Mouse (Mus musculus) gonadal fat pad, adult 2 months (tissue): ENCODE data around the gene Ppfia3. TPM values are rescaled to one million over a fixed set of nuclear protein-coding genes. Genes with fewer than 3 reads are reported as not detected.

Experiments used
- DNase-seq: peaks from one replicate; pipeline ENCODE4 v3.0.0-alpha.2; 2012; ENCODE audit warnings: low read depth
- polyA plus RNA-seq: library from polyadenylated mRNA; depleted of rRNA; stranded (reverse); fragments of >200 nt; gene quantifications from 2 replicates; pipeline ENCODE4 v1.2.3, GENCODE M21; 2012; rRNA removed

The Ppfia3 gene
- polyA plus RNA-seq, 1 experiment: 3.0 TPM

DNA sequence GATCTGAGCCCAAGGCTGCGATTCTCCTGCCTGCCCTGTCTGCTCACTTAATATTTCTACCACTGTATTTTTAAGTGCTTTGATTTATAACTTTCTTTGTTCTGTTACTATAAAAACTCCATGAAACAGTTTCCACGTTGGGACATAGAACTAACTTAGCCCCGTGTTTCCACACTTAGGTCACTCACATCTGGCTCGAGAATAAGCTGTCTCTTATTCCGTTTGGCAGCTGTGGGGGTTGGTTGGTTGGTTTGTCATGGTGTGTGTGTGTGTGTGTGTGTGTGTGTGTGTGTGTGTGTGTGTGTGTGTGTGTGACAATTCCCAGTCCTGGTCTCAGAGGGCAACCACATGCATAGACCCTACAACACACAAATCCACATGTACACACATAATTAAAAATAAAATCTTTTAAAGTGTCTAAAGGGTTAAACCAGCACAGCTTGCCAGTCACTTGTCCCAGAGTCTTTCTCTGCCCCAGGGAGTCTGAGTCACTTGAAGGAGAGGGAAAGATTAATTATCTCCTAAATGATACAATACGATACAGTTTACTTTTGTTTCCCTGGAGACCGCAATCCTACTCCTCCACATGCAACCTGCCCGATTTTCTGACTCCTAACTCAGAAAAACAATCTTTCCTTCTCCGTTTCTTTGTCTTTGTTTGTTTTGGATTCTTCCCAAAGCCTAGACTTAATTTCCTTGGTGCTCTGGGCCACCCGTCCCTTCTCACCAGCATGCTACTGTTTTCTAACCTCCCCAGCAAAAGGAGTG, 53.9 kb downstream of the Ppfia3 start:
- no peak for DNase-seq

GRCm38 (mm10) chr7:45312023-45312422, 54.8 kb downstream of the Ppfia3 start:
- DNase-seq: no peak

DNA sequence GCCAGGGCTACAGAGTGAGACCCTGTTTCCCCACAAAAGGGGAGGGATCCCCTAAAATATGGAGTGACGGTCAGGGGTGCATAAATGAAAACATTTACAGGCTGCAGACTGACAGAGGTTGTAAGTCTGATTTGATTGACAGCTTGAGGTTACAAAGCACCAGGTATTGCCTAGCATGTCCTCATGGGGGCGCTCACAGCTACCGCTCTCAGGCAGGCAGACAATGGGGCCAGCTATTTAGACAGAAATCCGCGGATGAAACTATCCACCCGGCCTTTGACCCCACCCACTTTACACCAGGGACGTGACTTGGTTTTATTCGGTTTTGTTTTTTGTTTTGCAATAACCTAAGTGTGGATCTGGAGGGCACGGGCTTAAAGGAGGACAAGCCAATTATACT, 57.4 kb downstream of the Ppfia3 start:
- DNase-seq: no peak

- no peak for DNase-seq
These were observed 58.1 kb downstream of the Ppfia3 start for GRCm38 (mm10) chr7:45308551-45309240.

- DNase-seq: no peak
These were observed 61.5 kb downstream of the Ppfia3 start for GRCm38 (mm10) chr7:45305275-45305674.

DNA sequence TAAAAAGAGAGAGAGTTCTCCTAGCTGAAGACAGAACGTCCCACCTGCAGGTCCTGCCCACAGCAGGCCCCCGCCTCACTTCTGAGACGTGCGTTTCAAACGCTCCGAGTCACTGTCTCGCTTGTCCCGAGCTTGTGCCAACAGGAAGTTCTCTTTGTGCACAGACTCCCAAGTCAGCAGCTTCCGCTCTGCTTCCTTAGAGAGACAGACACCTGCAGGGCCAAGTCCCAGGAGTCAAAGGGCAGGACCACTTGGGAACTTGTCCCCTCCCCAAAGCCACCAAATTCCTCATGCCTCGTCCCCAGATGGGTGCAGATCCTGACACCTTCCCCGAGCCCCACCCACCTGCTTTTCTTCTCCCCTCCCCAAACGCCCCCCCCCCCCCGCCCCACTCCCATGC, 62.0 kb downstream of the Ppfia3 start:
- DNase-seq: no peak

DNA sequence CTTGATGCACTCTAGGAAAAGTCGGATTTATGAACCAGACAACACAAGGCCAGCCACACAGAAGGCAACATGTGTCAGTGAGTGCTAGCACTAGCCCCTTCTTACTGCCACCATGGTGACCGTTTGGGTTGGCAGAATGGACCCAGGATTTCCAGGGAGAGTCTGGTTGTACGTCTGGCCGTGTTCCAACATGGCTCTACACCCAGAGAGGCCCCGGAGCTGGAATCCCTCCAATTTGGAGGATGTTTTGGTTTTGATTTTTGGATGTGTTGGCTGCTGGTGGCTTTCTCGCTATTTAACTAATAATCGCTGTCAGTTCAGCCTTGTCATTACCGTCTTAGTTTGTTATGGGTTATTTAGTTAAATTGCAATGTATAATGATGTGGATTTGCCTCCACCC, 64.2 kb downstream of the Ppfia3 start:
- DNase-seq: no peak

DNA sequence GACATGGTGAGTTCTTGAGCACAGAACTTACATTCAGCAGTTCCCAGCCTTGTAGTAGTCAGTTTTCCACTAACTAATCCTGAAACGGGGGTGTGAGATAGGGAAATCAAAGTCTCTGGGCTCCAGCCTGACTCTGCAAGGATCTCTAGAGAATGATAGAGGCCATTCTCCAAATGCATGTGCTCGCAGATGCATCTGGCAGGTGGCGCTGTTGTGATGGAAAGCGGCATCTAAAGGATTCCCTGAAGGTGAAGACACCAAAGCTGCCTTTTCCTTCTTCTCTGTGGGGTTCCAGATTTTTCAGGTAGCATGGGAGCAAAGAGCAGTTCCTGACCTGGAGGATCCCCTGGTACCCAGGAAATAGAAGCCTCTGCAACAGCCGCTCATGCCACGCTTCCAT, 66.5 kb downstream of the Ppfia3 start:
- DNase-seq: no peak

- no peak for DNase-seq
These were observed 67.1 kb downstream of the Ppfia3 start for GRCm38 (mm10) chr7:45299752-45300151.

GRCm38 (mm10) chr7:45297563-45297962, 69.3 kb downstream of the Ppfia3 start:
- DNase-seq: no peak

GRCm38 (mm10) chr7:45296626-45297025, 70.2 kb downstream of the Ppfia3 start:
- no peak for DNase-seq

Other genes starting within 250 kb of the Ppfia3 start
- gene Rps11, start 242.6 kb downstream of the Ppfia3 start, polyA plus RNA-seq: 218 and 429 TPM in 2 replicates
- gene Rpl13a, start 238.3 kb downstream of the Ppfia3 start, polyA plus RNA-seq: 2,573 and 2,702 TPM in 2 replicates
- gene Gm45713, start 230.8 kb downstream of the Ppfia3 start, polyA plus RNA-seq: 3.6 and 5.6 TPM in 2 replicates
- 37.2 and 42.7 TPM in 2 replicates for gene Flt3l, start 230.6 kb downstream of the Ppfia3 start, polyA plus RNA-seq
- gene Pih1d1, start 212.7 kb downstream of the Ppfia3 start, polyA plus RNA-seq: 52.4 and 58.1 TPM in 2 replicates
- gene Aldh16a1, start 212.4 kb downstream of the Ppfia3 start, polyA plus RNA-seq: 33.3 and 38.5 TPM in 2 replicates
- gene Slc17a7, start 203.1 kb downstream of the Ppfia3 start, polyA plus RNA-seq: 0.86 and 0.95 TPM in 2 replicates
- not detected in 2 replicates for gene Gfy, start 187.4 kb downstream of the Ppfia3 start, polyA plus RNA-seq
- gene Pth2, start 186.0 kb downstream of the Ppfia3 start, polyA plus RNA-seq: not detected in 2 replicates
- 0.39 and 0.41 TPM in 2 replicates for gene Ccdc155, start 162.1 kb downstream of the Ppfia3 start, polyA plus RNA-seq
- gene Dkkl1, start 154.9 kb downstream of the Ppfia3 start, polyA plus RNA-seq: 11.5 and 18.9 TPM in 2 replicates
- 32.6 and 50.1 TPM in 2 replicates for gene Tead2, start 151.3 kb downstream of the Ppfia3 start, polyA plus RNA-seq
- gene Cd37, start 127.9 kb downstream of the Ppfia3 start, polyA plus RNA-seq: 19.8 and 24.3 TPM in 2 replicates
- 0.32 and 0.46 TPM in 2 replicates for gene Slc6a16, start 125.9 kb downstream of the Ppfia3 start, polyA plus RNA-seq
- 1.1 and 2.3 TPM in 2 replicates for gene Slc6a21, start 89.5 kb downstream of the Ppfia3 start, polyA plus RNA-seq
- 41.6 and 48.8 TPM in 2 replicates for gene Trpm4, start 33.2 kb downstream of the Ppfia3 start, polyA plus RNA-seq
- 0.42 and 0.48 TPM in 2 replicates for gene Hrc, start 31.7 kb downstream of the Ppfia3 start, polyA plus RNA-seq
- gene Lin7b, start 3.6 kb upstream of the Ppfia3 start, polyA plus RNA-seq: 5.7 and 7.2 TPM in 2 replicates
- 216 and 217 TPM in 2 replicates for gene Snrnp70, start 28.7 kb upstream of the Ppfia3 start, polyA plus RNA-seq
- gene Kcna7, start 38.6 kb upstream of the Ppfia3 start, polyA plus RNA-seq: 0.27 and 0.28 TPM in 2 replicates
- gene Ntf5, start 46.7 kb upstream of the Ppfia3 start, polyA plus RNA-seq: 1.8 and 2.6 TPM in 2 replicates
- 0.80 and 2.1 TPM in 2 replicates for gene Lhb, start 53.8 kb upstream of the Ppfia3 start, polyA plus RNA-seq
- 75.3 and 76.4 TPM in 2 replicates for gene Gys1, start 67.8 kb upstream of the Ppfia3 start, polyA plus RNA-seq
- gene Ruvbl2, start 71.1 kb upstream of the Ppfia3 start, polyA plus RNA-seq: 46.0 and 47.8 TPM in 2 replicates
- 2,754 and 3,247 TPM in 2 replicates for gene Ftl1, start 92.9 kb upstream of the Ppfia3 start, polyA plus RNA-seq
- gene Bax, start 99.9 kb upstream of the Ppfia3 start, polyA plus RNA-seq: 92.8 and 104 TPM in 2 replicates
- gene Tulp2, start 114.9 kb upstream of the Ppfia3 start, polyA plus RNA-seq: 2.5 and 2.6 TPM in 2 replicates
- gene Gm45808, start 119.8 kb upstream of the Ppfia3 start, polyA plus RNA-seq: 1.2 and 6.9 TPM in 2 replicates
- gene Dhdh, start 121.8 kb upstream of the Ppfia3 start, polyA plus RNA-seq: 15.6 and 16.4 TPM in 2 replicates
- 540 and 702 TPM in 2 replicates for gene Nucb1, start 143.4 kb upstream of the Ppfia3 start, polyA plus RNA-seq
- 19.6 and 24.0 TPM in 2 replicates for gene Ppp1r15a, start 159.2 kb upstream of the Ppfia3 start, polyA plus RNA-seq
- 13.5 and 13.9 TPM in 2 replicates for gene Plekha4, start 159.3 kb upstream of the Ppfia3 start, polyA plus RNA-seq
- gene Hsd17b14, start 187.9 kb upstream of the Ppfia3 start, polyA plus RNA-seq: 2.6 and 6.3 TPM in 2 replicates
- gene Bcat2, start 203.1 kb upstream of the Ppfia3 start, polyA plus RNA-seq: 111 and 127 TPM in 2 replicates
- gene Fgf21, start 248.5 kb upstream of the Ppfia3 start, polyA plus RNA-seq: 2.0 TPM in 2 replicates